Mouse (Mus musculus) hindbrain, embryonic 15.5 days (tissue): ENCODE results near the gene Tcf12. TPM values are rescaled to one million over a fixed set of nuclear protein-coding genes. Genes with fewer than 3 reads are reported as not detected.

Experiments
- ATAC-seq: fragments of 200-750 bp; cut with Nextera tagmentation; 2 replicates; pipeline ENCODE4 v1.8.0; 2017; ENCODE audit warnings: low read depth, moderate number of reproducible peaks, moderate TSS enrichment; ENCODE audit not compliant: low FRiP score
- H3K27ac ChIP-seq: fragments of 300-500 bp; sonication (generic); replicated peaks from 2 replicates; pipeline ENCODE4 v1.5.1; 2015; ENCODE audit warnings: mild to moderate bottlenecking, inconsistent platforms
- H3K27me3 ChIP-seq: fragments of 300-500 bp; sonication (generic); 2 replicates; pipeline ENCODE4 v1.6.1; 2015; ENCODE audit warnings: control low read depth, inconsistent platforms
- H3K36me3 ChIP-seq: fragments of 300-500 bp; sonication (generic); 2 replicates; pipeline ENCODE4 v1.6.1; 2015; ENCODE audit warnings: control low read depth, inconsistent platforms
- H3K4me1 ChIP-seq: fragments of 300-500 bp; sonication (generic); replicated peaks from 2 replicates; pipeline ENCODE4 v1.6.1; 2015; ENCODE audit warnings: control low read depth, inconsistent platforms
- H3K4me2 ChIP-seq: fragments of 300-500 bp; sonication (generic); 2 replicates; pipeline ENCODE4 v1.6.1; 2015; ENCODE audit warnings: moderate library complexity, mild to moderate bottlenecking, inconsistent platforms
- H3K4me3 ChIP-seq: fragments of 300-500 bp; sonication (generic); 2 replicates; pipeline ENCODE4 v1.5.1; 2015; ENCODE audit warnings: mild to moderate bottlenecking, inconsistent platforms
- H3K9ac ChIP-seq: fragments of 300-500 bp; sonication (generic); 2 replicates; pipeline ENCODE4 v1.6.1; 2015; ENCODE audit warnings: inconsistent platforms
- H3K9me3 ChIP-seq: fragments of 300-500 bp; sonication (generic); 2 replicates; pipeline ENCODE4 v1.6.1; 2016; ENCODE audit warnings: control low read depth, inconsistent platforms
- WGBS: fragments of 180-500 bp; shearing (Covaris S2); methylation state at CpG from one replicate; pipeline ENCODE4 v1.1.7; 2015; 5-methylcytosine and 5-hydroxymethylcytosine counted together
- polyA plus RNA-seq: library from polyadenylated mRNA; unstranded; fragments of >200 nt; fragmentation: Nextera tagmentation; extraction: Ambion mirVana; gene quantifications from 2 replicates; pipeline ENCODE4 v1.2.1, GENCODE M21; 2015

Gene Tcf12
- polyA plus RNA-seq, 1 experiment from 2014 or later = 72.4 TPM

DNA sequence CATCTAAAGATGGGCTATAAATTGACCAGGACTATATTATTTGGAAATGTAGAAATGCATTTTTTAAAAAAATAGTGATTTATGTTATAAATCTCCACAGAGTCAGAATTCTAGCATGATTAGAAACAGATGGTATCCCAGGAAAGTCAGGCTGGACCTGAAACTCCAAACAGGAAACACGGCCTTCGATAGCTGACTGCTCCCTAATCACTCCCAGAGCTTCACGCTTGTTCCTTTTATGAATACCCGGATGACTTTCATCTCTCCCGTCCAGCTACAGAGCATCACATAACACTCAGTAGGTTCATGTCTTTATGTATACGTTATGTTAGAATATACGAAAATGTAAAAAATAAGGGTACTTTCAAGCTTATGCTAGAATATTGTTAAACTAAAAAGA is 216.4 kb downstream of the Tcf12 start:
- Histone ChIP-seq H3K9ac (no peak overlapping the region), H3K27ac (peak overlapping the region; percentile 61; the same call in 1 of the 2 replicates), H3K4me2 (peak overlapping the region; percentile 54), H3K36me3 (no peaks in the 10 kb centered on the region), H3K9me3 (no peaks in the 10 kb centered on the region), H3K4me3 (peak overlapping the region; percentile 40), H3K4me1 (peaks cover 41% of the 10 kb centered on the region), H3K27me3 (no peaks in the 10 kb centered on the region)
- no peak for ATAC-seq
- WGBS = 7% methylated on average over 7 of the region's 7 CpGs

DNA sequence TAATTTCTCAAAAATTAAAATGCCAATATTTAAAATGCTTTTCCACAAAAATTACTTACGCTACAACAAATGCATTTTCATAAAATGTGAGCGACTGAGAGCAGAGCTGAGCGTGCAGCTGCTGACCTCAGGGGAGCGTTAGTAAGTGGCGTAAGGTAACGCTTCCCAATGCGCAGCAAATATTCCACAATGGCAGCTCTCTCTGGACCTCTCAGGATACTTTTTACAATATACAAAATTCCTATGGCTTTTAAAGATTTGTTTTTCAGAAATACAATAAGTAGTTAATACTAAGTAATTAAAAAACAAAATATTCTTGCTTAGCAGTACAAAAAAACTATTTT is 216.8 kb downstream of the Tcf12 start:
- Histone ChIP-seq H3K4me2 (peak overlapping the region; percentile 54), H3K27ac (0 out of 2 replicates have a peak overlapping the region, but pooled peaks have one; percentile 78), H3K9me3 (no peaks in the 10 kb centered on the region), H3K4me3 (peak overlapping the region; percentile 40), H3K36me3 (no peaks in the 10 kb centered on the region), H3K4me1 (peaks cover 41% of the 10 kb centered on the region), H3K27me3 (no peaks in the 10 kb centered on the region), H3K9ac (peak overlapping the region; percentile 46; the same call in 1 of the 2 replicates)
- ATAC-seq = no peak
- 12% methylated on average over 7 of the region's 7 CpGs for WGBS

DNA sequence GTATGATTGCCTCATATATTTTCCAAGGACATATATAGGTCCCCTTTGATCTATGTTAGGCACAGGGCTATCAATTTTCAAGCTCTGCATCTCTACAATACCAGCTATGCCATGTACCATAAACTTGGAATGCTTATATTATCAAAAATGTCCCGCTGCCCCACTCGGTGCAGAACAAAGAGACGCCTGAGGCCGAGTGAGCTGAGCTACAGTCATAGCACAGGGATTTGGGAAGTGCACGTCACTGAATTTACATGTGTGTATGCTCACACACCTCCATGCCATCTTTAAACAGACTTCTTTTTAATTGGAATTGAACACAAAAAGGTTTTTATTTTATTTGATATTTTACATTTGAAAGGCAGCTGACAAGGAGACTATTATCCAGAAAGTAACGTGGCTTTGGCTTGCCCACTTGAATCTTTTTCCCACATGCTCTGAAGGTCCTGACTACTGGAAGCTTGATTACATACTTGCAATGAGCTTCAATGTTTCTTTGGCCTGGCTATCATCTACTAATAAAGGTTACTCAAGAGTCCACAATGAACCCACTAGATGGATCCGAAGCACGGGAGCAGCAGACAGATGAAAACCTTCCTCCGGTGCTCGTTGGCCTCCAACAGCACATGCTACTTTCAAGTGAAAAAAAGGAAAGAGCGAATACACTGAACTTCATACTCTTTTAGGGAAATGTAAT is 217.3 kb downstream of the Tcf12 start:
- peak overlapping the region; percentile 40 for H3K4me3 ChIP-seq
- peak overlapping the region; percentile 54 for H3K4me2 ChIP-seq
- peak overlapping the region; percentile 78 for H3K27ac ChIP-seq
- no peaks in the 10 kb centered on the region for H3K36me3 ChIP-seq
- 11% methylated on average over 11 of the region's 11 CpGs for WGBS
- peak overlapping the region; percentile 46 for H3K9ac ChIP-seq
- ATAC-seq = peak; percentile 65
- no peaks in the 10 kb centered on the region for H3K9me3 ChIP-seq
- no peaks in the 10 kb centered on the region for H3K27me3 ChIP-seq
- H3K4me1 ChIP-seq = peaks cover 41% of the 10 kb centered on the region

DNA sequence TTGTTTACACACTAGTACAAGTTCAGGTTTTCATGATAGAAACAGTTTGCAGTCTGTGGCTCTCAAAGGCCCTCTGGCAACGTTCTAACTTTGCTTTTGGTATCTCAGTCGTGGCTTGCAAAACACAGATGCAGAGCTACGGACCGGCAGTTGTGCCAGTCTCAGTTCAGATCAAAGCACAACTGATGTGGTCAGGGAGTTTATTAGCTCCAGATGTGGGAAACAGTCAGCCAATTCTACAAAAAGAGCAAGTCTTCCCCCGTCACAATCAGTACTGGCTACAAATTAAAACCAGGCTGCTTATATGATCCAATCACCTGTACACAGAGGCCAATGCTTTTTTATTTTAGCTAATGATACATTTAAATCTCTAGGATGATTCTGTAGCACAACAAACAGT is 223.2 kb downstream of the Tcf12 start:
- Histone ChIP-seq H3K27ac (peak overlapping the region; percentile 32; the same call in 1 of the 2 replicates), H3K36me3 (no peaks in the 10 kb centered on the region), H3K4me2 (no peak overlapping the region), H3K9me3 (no peaks in the 10 kb centered on the region), H3K27me3 (no peaks in the 10 kb centered on the region), H3K9ac (no peak overlapping the region), H3K4me3 (no peak overlapping the region), H3K4me1 (peaks cover 13% of the 10 kb centered on the region)
- ATAC-seq = no peak
- 37% methylated on average over 5 of the region's 5 CpGs for WGBS

DNA sequence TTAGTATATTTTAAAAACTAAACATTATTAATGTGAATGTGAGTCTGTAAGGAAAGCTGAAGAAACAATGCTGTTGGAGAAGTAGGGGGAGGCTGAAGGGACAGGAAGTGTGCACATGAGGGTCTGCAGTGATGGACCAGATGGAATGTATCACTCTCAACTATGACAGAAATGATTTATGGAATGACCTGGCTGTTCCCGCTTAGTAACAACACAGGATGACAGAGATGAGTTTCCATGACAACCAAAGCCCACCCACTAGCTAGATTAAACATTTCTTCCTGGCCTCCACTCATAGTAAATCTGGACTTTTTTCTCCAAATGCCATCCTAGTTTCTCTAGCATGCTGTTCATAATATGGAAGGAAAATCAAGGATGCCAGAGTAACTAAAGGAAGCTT is 231.0 kb downstream of the Tcf12 start:
- Histone ChIP-seq H3K9ac (no peak overlapping the region), H3K27me3 (no peaks in the 10 kb centered on the region), H3K9me3 (no peaks in the 10 kb centered on the region), H3K4me1 (peaks cover 30% of the 10 kb centered on the region), H3K4me3 (no peak overlapping the region), H3K4me2 (no peak overlapping the region), H3K36me3 (peaks cover 5% of the 10 kb centered on the region; the same call in 1 of the 2 replicates), H3K27ac (peak overlapping the region; percentile 26)
- no peak for ATAC-seq
- 4% methylated on average over 1 of the region's 1 CpGs for WGBS

DNA sequence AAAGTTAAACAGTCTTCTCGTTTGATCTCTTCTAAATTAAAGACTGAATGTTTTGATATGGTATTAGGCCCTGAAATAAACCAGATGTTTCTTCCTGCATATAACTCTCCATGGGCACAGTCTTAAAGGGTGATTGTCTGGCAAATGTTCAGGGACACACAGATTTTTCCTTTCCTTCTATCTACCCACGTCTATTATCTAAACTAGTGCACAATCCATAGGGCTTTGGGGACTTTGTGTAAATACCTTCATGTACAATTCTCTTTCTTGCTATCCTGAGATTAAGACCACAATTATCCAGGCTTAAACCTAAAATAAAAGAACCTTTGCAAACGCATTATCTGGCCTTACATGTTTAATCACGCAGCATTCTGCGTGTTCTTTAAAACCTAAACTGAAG is 231.7 kb downstream of the Tcf12 start:
- H3K4me1 ChIP-seq = peaks cover 30% of the 10 kb centered on the region
- H3K27ac ChIP-seq = peak overlapping the region; percentile 70
- H3K9ac ChIP-seq = no peak overlapping the region
- H3K27me3 ChIP-seq = no peaks in the 10 kb centered on the region
- no peaks in the 10 kb centered on the region for H3K9me3 ChIP-seq
- no peak overlapping the region for H3K4me2 ChIP-seq
- peaks cover 9% of the 10 kb centered on the region; the same call in 1 of the 2 replicates for H3K36me3 ChIP-seq
- no peak overlapping the region for H3K4me3 ChIP-seq
- WGBS = 11% methylated on average over 5 of the region's 5 CpGs
- no peak for ATAC-seq

DNA sequence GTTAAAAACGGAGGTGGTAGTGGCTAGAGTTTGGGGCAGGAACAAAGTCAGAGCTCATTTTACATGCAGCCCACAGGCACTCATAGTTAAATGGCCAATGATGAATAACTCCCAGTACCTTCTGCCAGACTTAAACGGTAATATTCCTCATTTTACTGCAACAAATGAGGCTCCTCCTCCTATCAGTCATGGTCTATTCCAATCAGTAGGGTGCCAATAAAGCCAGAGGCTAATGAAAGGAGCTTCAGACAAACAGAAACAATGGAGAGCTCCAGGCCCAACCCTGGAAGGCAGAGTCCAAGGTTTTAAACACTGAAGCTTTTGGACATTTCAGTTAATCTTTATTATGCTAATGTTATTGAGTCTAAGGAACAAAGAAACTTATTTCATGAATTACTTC is 232.3 kb downstream of the Tcf12 start:
- peak overlapping the region; percentile 72 for H3K27ac ChIP-seq
- H3K4me2 ChIP-seq = no peak overlapping the region
- no peaks in the 10 kb centered on the region for H3K9me3 ChIP-seq
- H3K36me3 ChIP-seq = peaks cover 9% of the 10 kb centered on the region; the same call in 1 of the 2 replicates
- H3K4me3 ChIP-seq = no peak overlapping the region
- WGBS = 12% methylated on average over 2 of the region's 2 CpGs
- peak; percentile 74; the same call in 1 of the 2 replicates for ATAC-seq
- H3K4me1 ChIP-seq = peaks cover 30% of the 10 kb centered on the region
- no peak overlapping the region for H3K9ac ChIP-seq
- H3K27me3 ChIP-seq = no peaks in the 10 kb centered on the region

DNA sequence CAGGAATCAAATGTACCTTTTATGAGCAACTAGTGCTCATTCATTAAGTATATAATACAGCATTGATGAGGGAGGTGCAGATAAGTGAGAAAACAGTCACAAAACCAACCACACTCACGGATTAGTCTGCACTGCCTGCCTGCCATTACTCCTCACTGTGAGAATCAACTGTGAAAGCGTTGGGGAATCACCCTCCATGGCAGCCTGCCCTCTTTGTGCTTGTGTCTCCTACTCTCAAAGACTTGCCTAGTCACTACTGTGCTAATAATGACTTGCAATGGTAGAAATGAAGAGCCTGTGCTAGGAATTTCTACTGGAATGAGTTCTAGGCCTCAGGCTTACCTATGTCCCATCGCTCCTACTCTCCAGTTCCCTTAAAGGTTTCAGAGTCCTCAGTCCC is 233.8 kb downstream of the Tcf12 start:
- no peak for ATAC-seq
- peak overlapping the region; percentile 64; the same call in 1 of the 2 replicates for H3K27ac ChIP-seq
- no peak overlapping the region for H3K4me3 ChIP-seq
- H3K36me3 ChIP-seq = 0 out of 2 replicates have a peak, but pooled peaks cover 6% of the 10 kb centered on the region
- H3K9me3 ChIP-seq = no peaks in the 10 kb centered on the region
- peaks cover 30% of the 10 kb centered on the region for H3K4me1 ChIP-seq
- H3K27me3 ChIP-seq = no peaks in the 10 kb centered on the region
- no peak overlapping the region for H3K9ac ChIP-seq
- 60% methylated on average over 3 of the region's 3 CpGs for WGBS
- no peak overlapping the region for H3K4me2 ChIP-seq

DNA sequence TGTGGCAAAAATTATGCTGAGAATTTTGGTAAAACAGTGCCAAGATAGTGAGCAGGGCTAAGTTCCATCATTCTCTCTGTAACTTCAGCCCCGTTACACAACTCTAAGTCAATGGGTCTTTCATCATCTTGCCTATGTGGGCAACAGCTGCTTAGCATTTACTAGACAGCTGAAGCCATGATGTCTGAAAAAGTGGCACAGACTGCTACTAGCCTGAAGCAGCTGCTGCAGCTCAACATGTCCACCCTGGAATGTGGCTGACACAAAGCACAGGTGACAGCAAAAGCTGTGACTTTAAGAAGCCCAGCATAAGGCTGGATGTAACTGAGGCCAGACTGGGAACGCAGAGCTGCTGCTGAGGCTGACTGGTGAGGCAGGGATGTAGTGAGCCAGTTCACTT is 236.9 kb downstream of the Tcf12 start:
- Histone ChIP-seq H3K27me3 (no peaks in the 10 kb centered on the region), H3K36me3 (0 out of 2 replicates have a peak, but pooled peaks cover 10% of the 10 kb centered on the region)
- ATAC-seq = no peak

DNA sequence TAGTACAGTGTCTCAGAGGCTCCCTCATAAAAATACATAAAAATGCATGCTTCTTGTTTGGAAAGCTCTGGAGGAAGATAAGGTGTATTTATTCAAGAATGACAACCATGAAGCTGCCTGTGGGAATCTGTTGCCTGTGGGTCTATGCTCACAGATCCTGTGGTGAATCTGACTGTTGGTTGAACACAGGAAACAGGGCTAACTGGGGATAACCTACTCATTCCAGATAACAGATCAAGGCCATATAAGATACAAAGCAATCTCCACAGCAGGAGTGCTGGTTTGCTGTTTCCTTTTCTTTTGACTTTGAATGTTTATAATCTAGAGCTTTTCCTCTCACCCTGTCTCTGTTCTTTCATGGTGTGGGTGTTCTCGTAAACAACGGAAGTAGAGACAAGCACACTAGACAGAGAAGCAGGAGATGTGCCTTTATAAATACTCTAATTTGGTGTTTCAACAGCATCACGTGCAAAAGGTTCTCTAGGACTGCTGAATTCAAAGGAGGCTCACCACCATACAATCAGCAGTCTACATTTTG is 237.6 kb downstream of the Tcf12 start:
- Histone ChIP-seq H3K4me3 (no peak overlapping the region), H3K9me3 (no peaks in the 10 kb centered on the region), H3K27ac (0 out of 2 replicates have a peak overlapping the region, but pooled peaks have one; percentile 19), H3K27me3 (no peaks in the 10 kb centered on the region), H3K4me2 (no peak overlapping the region), H3K4me1 (peaks cover 11% of the 10 kb centered on the region; the same call in 1 of the 2 replicates), H3K9ac (no peak overlapping the region), H3K36me3 (0 out of 2 replicates have a peak, but pooled peaks cover 10% of the 10 kb centered on the region)
- no peak for ATAC-seq
- WGBS = 88% methylated on average over 3 of the region's 3 CpGs

More for the DNA sequence above, 236.9 kb downstream of the Tcf12 start:
- 74% methylated on average over 2 of the region's 2 CpGs for WGBS
- no peak overlapping the region for H3K4me3 ChIP-seq
- H3K4me2 ChIP-seq = no peak overlapping the region
- no peaks in the 10 kb centered on the region for H3K9me3 ChIP-seq
- H3K9ac ChIP-seq = no peak overlapping the region
- H3K4me1 ChIP-seq = peaks cover 15% of the 10 kb centered on the region; the same call in 1 of the 2 replicates
- 0 out of 2 replicates have a peak overlapping the region, but pooled peaks have one; percentile 19 for H3K27ac ChIP-seq

DNA sequence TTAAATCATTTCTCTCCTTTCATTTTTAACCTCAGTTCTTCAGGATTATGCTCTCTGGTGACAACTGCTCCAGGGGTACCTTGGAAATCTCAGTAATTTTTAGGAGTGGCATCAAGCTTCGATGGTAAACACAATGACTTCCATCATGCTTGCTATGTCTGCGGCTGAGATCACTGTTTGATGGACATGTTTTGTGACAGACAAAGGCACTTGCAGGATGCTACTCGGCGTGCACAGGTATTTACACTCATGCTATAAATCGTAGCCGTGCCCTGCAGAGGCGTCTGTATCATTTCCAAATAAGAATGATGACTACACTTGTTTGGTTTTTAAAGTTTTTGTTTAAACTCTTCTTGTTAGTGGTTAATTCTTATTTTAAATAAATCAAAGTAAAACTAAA is 248.3 kb downstream of the Tcf12 start:
- H3K4me2 ChIP-seq = no peak overlapping the region
- no peaks in the 10 kb centered on the region for H3K9me3 ChIP-seq
- no peak for ATAC-seq
- H3K27me3 ChIP-seq = no peaks in the 10 kb centered on the region
- WGBS = 80% methylated on average over 7 of the region's 7 CpGs
- peaks cover 7% of the 10 kb centered on the region for H3K36me3 ChIP-seq
- no peak overlapping the region for H3K4me3 ChIP-seq
- H3K4me1 ChIP-seq = no peaks in the 10 kb centered on the region
- H3K9ac ChIP-seq = no peak overlapping the region
- no peak overlapping the region for H3K27ac ChIP-seq

DNA sequence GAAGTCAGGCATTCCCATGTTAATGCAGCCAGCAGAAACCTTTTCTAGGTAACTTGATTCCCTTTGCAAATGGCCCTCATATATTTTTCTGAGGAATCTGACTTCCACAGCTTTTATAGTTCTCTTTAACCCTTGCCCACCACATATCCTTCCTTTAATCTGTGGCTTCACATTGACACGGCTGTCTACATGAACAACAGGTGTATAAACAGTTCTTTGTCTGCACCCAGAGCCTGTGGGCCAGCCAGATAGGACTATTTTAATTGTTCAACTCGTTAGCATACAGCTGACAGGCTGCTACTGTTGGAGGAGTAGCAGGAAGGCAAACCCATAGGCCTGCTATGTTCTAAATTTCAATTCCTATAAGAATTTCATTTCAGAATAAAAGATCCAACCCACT is 250.0 kb downstream of the Tcf12 start:
- H3K27me3 ChIP-seq = no peaks in the 10 kb centered on the region
- no peak overlapping the region for H3K4me2 ChIP-seq
- H3K9me3 ChIP-seq = no peaks in the 10 kb centered on the region
- H3K36me3 ChIP-seq = peaks cover 16% of the 10 kb centered on the region
- no peak overlapping the region for H3K27ac ChIP-seq
- H3K9ac ChIP-seq = no peak overlapping the region
- WGBS = 25% methylated on average over 2 of the region's 2 CpGs
- H3K4me1 ChIP-seq = no peaks in the 10 kb centered on the region
- no peak for ATAC-seq
- H3K4me3 ChIP-seq = no peak overlapping the region
